In genomic region chr10:118161131-118161530, GRCm38 (mm10) we compare ENCODE assay signal across 18 mouse cellular contexts. TPM values are rescaled to one million over a fixed set of nuclear protein-coding genes. Genes with fewer than 3 reads are reported as not detected.
A peak's percentile ranks its signal among the peaks of the same experiment; 100 is the strongest.
DNase-seq lines count a peak whose midpoint lies in the region; ATAC-seq and TF ChIP-seq lines count a peak whose summit lies in the region.
"Had no signal": no experiment of that assay in that cellular context is flagged by ENCODE, and none has a peak within 500 bp of the region (broad histone marks: within the 10 kb centered on the region; RNA-seq: fewer than 3 reads in every experiment).

No protein-coding gene starts in this region.

- no peak for TF ChIP-seq CTCF in layer of hippocampus, adult 2 months (conservative IDR thresholded peaks at IDR 0.05)

- peak; percentile 51 for DNase-seq in forebrain, embryonic 14.5 days (ENCODE audit: low spot score)
- DNase-seq in forebrain, embryonic 10.5 days (ENCODE audit: extremely low spot score, low spot score), result no peak
- DNase-seq in layer of hippocampus, adult 2 months (ENCODE audit: low spot score in 2 of 2), result peak; percentile 44 to 74
- peak; percentile 72 to 98 for DNase-seq in left cerebral cortex, postnatal 25 days (ENCODE audit: low spot score in 2 of 2)
- DNase-seq in right cerebral cortex, postnatal 36 days (ENCODE audit: low spot score in 2 of 2), result peak; percentile 78 to 85
- DNase-seq in heart, adult 18-20 months, result no peak
- DNase-seq: B cell, adult 2 months; heart, postnatal 36 days; kidney, adult 11 months; thymus, postnatal 14 days had no signal

- H3K9ac ChIP-seq in forebrain, embryonic 14.5 days (ENCODE audit: low read length), result no peak overlapping the region
- H3K9ac ChIP-seq: limb, embryonic 12.5 days; midbrain, embryonic 12.5 days; neural tube, embryonic 13.5 days had no signal

- intact Hi-C loops in left cerebral cortex, postnatal 25 days (cut with DNase I), result no loop called here

- H3K27ac ChIP-seq in forebrain, embryonic 14.5 days (ENCODE audit: low read depth, low read length), result no peak overlapping the region
- H3K27ac ChIP-seq in forebrain, embryonic 10.5 days, result no peak overlapping the region
- no peak overlapping the region for H3K27ac ChIP-seq in layer of hippocampus, adult 2 months
- H3K27ac ChIP-seq: limb, embryonic 12.5 days; midbrain, embryonic 12.5 days; neural tube, embryonic 13.5 days had no signal

- no peaks in the 10 kb centered on the region for H3K4me1 ChIP-seq in forebrain, embryonic 14.5 days (ENCODE audit: control insufficient read depth, insufficient read depth, low read length)
- H3K4me1 ChIP-seq in forebrain, embryonic 10.5 days, result no peaks in the 10 kb centered on the region
- H3K4me1 ChIP-seq: limb, embryonic 12.5 days; midbrain, embryonic 12.5 days; neural tube, embryonic 13.5 days had no signal

- ATAC-seq in forebrain, embryonic 14.5 days, result peak; percentile 44; the same call in 1 of the 2 replicates
- ATAC-seq in monocyte, adult 5-6 weeks (replicated peaks; ENCODE audit: insufficient number of reproducible peaks, low FRiP score, low TSS enrichment, poor library complexity, severe bottlenecking), result no peak
- ATAC-seq in megakaryocyte, adult 5-6 weeks (ENCODE audit: poor library complexity, severe bottlenecking), result no peak
- ATAC-seq: Patski had no signal

- no peak overlapping the region for H3K4me3 ChIP-seq in forebrain, embryonic 14.5 days (ENCODE audit: low read depth, low read length)
- H3K4me3 ChIP-seq in forebrain, embryonic 10.5 days, result no peak overlapping the region
- H3K4me3 ChIP-seq in layer of hippocampus, adult 2 months, result no peak overlapping the region
- H3K4me3 ChIP-seq: limb, embryonic 12.5 days; midbrain, embryonic 12.5 days; neural tube, embryonic 13.5 days had no signal

- 63% methylated on average over 2 of the region's 2 CpGs for WGBS in forebrain, embryonic 14.5 days
- WGBS in forebrain, embryonic 10.5 days, result 94% methylated on average over 2 of the region's 2 CpGs

- no peak overlapping the region for H3K4me2 ChIP-seq in forebrain, embryonic 14.5 days (ENCODE audit: low read length)
- H3K4me2 ChIP-seq: limb, embryonic 12.5 days; midbrain, embryonic 12.5 days; neural tube, embryonic 13.5 days had no signal

- no peaks in the 10 kb centered on the region for H3K9me3 ChIP-seq in forebrain, embryonic 14.5 days (replicated peaks; ENCODE audit: control insufficient read depth, low read length)
- peaks cover 7% of the 10 kb centered on the region; the same call in 1 of the 2 replicates for H3K9me3 ChIP-seq in forebrain, embryonic 10.5 days
- H3K9me3 ChIP-seq: limb, embryonic 12.5 days; midbrain, embryonic 12.5 days; neural tube, embryonic 13.5 days had no signal

- no peaks in the 10 kb centered on the region for H3K27me3 ChIP-seq in forebrain, embryonic 14.5 days (replicated peaks; ENCODE audit: control insufficient read depth, insufficient read depth, low read length)
- no peaks in the 10 kb centered on the region for H3K27me3 ChIP-seq in forebrain, embryonic 10.5 days (ENCODE audit: poor library complexity, severe bottlenecking)
- H3K27me3 ChIP-seq: limb, embryonic 12.5 days; midbrain, embryonic 12.5 days; neural tube, embryonic 13.5 days; Patski had no signal

- H3K36me3 ChIP-seq in forebrain, embryonic 14.5 days (ENCODE audit: control insufficient read depth, insufficient read depth, low read length), result peaks cover 79% of the 10 kb centered on the region
- H3K36me3 ChIP-seq in forebrain, embryonic 10.5 days (replicated peaks), result peaks cover 92% of the 10 kb centered on the region

RNA-seq across cellular contexts. Expression of gene Mdm1, which starts 19.5 kb away (rescaled TPM):
- polyA plus RNA-seq in forebrain, embryonic 14.5 days (2014; fragmentation: Nextera tagmentation; extraction: Ambion mirVana), result 31.6 and 34.7 TPM in 2 replicates
- polyA plus RNA-seq in forebrain, embryonic 10.5 days (2016; fragmentation: Nextera tagmentation; extraction: Ambion mirVana), result 58.2 and 58.9 TPM in 2 replicates
- 10 to 100 TPM in 1 of 2 experiments, 1 to 10 TPM in 1; 9.5 to 10.5 TPM for total RNA-seq in layer of hippocampus, adult 2 months (2021)
- 1 to 10 TPM; 5.3 to 5.8 TPM for total RNA-seq in left cerebral cortex, postnatal 25 days (2021)
- 1 to 10 TPM; 4.3 to 5.2 TPM for total RNA-seq in heart, adult 18-20 months (2021)
- 225 to 295 TPM (median 275 TPM) in 3 replicates for total RNA-seq in monocyte, adult 5-6 weeks (2017)
- total RNA-seq in megakaryocyte, adult 5-6 weeks (2015), result 14.9 and 16.4 TPM in 2 replicates
- total RNA-seq in megakaryocyte, adult 5-6 weeks (2017), result 21.1 and 49.6 TPM in 2 replicates

RNA-seq across cellular contexts. Expression of gene Il22, which starts 43.6 kb away (rescaled TPM):
- polyA plus RNA-seq in forebrain, embryonic 14.5 days (2014; fragmentation: Nextera tagmentation; extraction: Ambion mirVana), result not detected in 2 replicates
- 0.12 TPM in 1 of 2 replicates, not detected in the other for polyA plus RNA-seq in forebrain, embryonic 10.5 days (2016; fragmentation: Nextera tagmentation; extraction: Ambion mirVana)
- not detected for total RNA-seq in layer of hippocampus, adult 2 months (2021)
- total RNA-seq in left cerebral cortex, postnatal 25 days (2021), result not detected
- not detected for total RNA-seq in heart, adult 18-20 months (2021)
- total RNA-seq in monocyte, adult 5-6 weeks (2017), result not detected in 3 replicates
- not detected in 2 replicates for total RNA-seq in megakaryocyte, adult 5-6 weeks (2015)
- total RNA-seq in megakaryocyte, adult 5-6 weeks (2017), result not detected in 2 replicates
- total RNA-seq: heart, postnatal 36 days had no signal
- polyA plus RNA-seq: gonadal fat pad, adult 2 months; limb, embryonic 12.5 days; neural tube, embryonic 13.5 days; Patski; spleen, adult 2 months had no signal

Comparison
In these comparisons a context has a peak if more than half of its experiments do, and no peak if none do; other contexts are left out.
1. DNase-seq: peak in forebrain, embryonic 14.5 days (single experiment), layer of hippocampus, adult 2 months (2 of 2), left cerebral cortex, postnatal 25 days (2 of 2) and right cerebral cortex, postnatal 36 days (2 of 2); none in forebrain, embryonic 10.5 days (single experiment) and heart, adult 18-20 months (0 of 2).